9 mouse cellular contexts compared by ENCODE assay signal in the genomic region with DNA sequence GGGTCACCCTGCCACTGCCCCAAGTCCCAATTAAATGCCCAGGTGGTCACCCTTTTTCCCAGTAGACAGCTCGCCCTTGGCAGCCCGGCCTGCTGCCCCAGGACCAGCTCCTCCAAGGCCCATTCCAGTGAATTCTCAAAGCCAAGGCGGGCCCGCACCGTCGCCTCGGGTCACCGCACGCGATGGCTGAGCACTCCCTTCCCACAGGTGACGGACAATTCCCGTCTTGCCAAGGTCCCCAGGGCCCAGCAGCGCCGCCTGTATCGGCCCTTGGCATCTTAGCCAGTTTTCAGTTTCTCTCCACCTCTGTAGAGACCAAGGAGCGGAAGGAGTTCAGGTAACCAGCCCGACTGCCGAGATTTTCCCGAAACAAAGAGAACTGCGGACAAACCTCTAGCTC. TPM values are rescaled to one million over a fixed set of nuclear protein-coding genes. Genes with fewer than 3 reads are reported as not detected.
A peak's percentile ranks its signal among the peaks of the same experiment; 100 is the strongest.
DNase-seq lines count a peak whose midpoint lies in the region; ATAC-seq lines count a peak whose summit lies in the region.
"Had no signal": no experiment of that assay in that cellular context is flagged by ENCODE, and none has a peak within 500 bp of the region (broad histone marks: within the 10 kb centered on the region; RNA-seq: fewer than 3 reads in every experiment).

No protein-coding gene starts in this region.

- H3K4me3 ChIP-seq in heart, embryonic 14.5 days (ENCODE audit: control insufficient read depth in 1 of 2, insufficient read depth in 1 of 2, low read depth in 1 of 2, low read length in 2 of 2): peak overlapping the region; percentile 35 to 47
- peak overlapping the region; percentile 38 for H3K4me3 ChIP-seq in hindbrain, embryonic 15.5 days
- H3K4me3 ChIP-seq in liver, embryonic 11.5 days (ENCODE audit: low read depth, low read length): peak overlapping the region; percentile 43
- peak overlapping the region; percentile 33 for H3K4me3 ChIP-seq in neural tube, embryonic 13.5 days

- H3K27me3 ChIP-seq in heart, embryonic 14.5 days (ENCODE audit: control insufficient read depth, insufficient read depth, low read length): peaks cover 37% of the 10 kb centered on the region
- peaks cover 48% of the 10 kb centered on the region for H3K27me3 ChIP-seq in hindbrain, embryonic 15.5 days
- H3K27me3 ChIP-seq in liver, embryonic 11.5 days (replicated peaks; ENCODE audit: control insufficient read depth, insufficient read depth, low read length): peaks cover 36% of the 10 kb centered on the region
- H3K27me3 ChIP-seq in neural tube, embryonic 13.5 days: peaks cover 60% of the 10 kb centered on the region
- H3K27me3 ChIP-seq: CH12.LX had no signal

- no peak for DNase-seq in heart, postnatal 25 days (ENCODE audit: low spot score)
- DNase-seq in liver, embryonic 11.5 days (ENCODE audit: low spot score): peak; percentile 32
- DNase-seq in adrenal gland, postnatal 10 days: no peak
- DNase-seq in left cerebral cortex, adult 9 months (ENCODE audit: low spot score in 2 of 2): no peak

- no peak for ATAC-seq in heart, embryonic 14.5 days (ENCODE audit: insufficient number of reproducible peaks, insufficient read depth, low FRiP score, low read depth)
- ATAC-seq in hindbrain, embryonic 15.5 days (ENCODE audit: low FRiP score, low read depth): no peak
- no peak for ATAC-seq in liver, embryonic 11.5 days (replicated peaks; ENCODE audit: low FRiP score)
- no peak for ATAC-seq in neural tube, embryonic 13.5 days (ENCODE audit: low read depth)
- ATAC-seq in megakaryocyte-erythroid progenitor cell, adult 5-6 weeks (replicated peaks; ENCODE audit: low FRiP score, low TSS enrichment, poor library complexity, severe bottlenecking): no peak

- H3K4me2 ChIP-seq in heart, embryonic 14.5 days (ENCODE audit: low read length): peak overlapping the region; percentile 91
- H3K4me2 ChIP-seq in hindbrain, embryonic 15.5 days: peak overlapping the region; percentile 72
- peak overlapping the region; percentile 62 for H3K4me2 ChIP-seq in liver, embryonic 11.5 days
- peak overlapping the region; percentile 59 for H3K4me2 ChIP-seq in neural tube, embryonic 13.5 days

- intact Hi-C loops in heart, postnatal 25 days (cut with DNase I): no loop called here

- no peaks in the 10 kb centered on the region for H3K9me3 ChIP-seq in heart, embryonic 14.5 days (ENCODE audit: control insufficient read depth, low read length)
- H3K9me3 ChIP-seq in hindbrain, embryonic 15.5 days: no peaks in the 10 kb centered on the region
- no peaks in the 10 kb centered on the region for H3K9me3 ChIP-seq in liver, embryonic 11.5 days (ENCODE audit: control insufficient read depth, low read length)
- no peaks in the 10 kb centered on the region for H3K9me3 ChIP-seq in neural tube, embryonic 13.5 days

- H3K4me1 ChIP-seq in heart, embryonic 14.5 days (ENCODE audit: control insufficient read depth in 2 of 2, insufficient read depth in 2 of 2, low read length in 2 of 2): peaks cover 4 to 8% of the 10 kb centered on the region in 2 experiments; a peak in 2 of 4 replicates
- peaks cover 12% of the 10 kb centered on the region for H3K4me1 ChIP-seq in hindbrain, embryonic 15.5 days (replicated peaks)
- H3K4me1 ChIP-seq in liver, embryonic 11.5 days (replicated peaks; ENCODE audit: control insufficient read depth, insufficient read depth, low read length): no peaks in the 10 kb centered on the region; the same call in 1 of the 2 replicates
- H3K4me1 ChIP-seq in neural tube, embryonic 13.5 days (replicated peaks): peaks cover 14% of the 10 kb centered on the region

- H3K36me3 ChIP-seq in heart, embryonic 14.5 days (ENCODE audit: control insufficient read depth, insufficient read depth, low read length): no peaks in the 10 kb centered on the region
- no peaks in the 10 kb centered on the region for H3K36me3 ChIP-seq in hindbrain, embryonic 15.5 days
- H3K36me3 ChIP-seq in liver, embryonic 11.5 days (ENCODE audit: control insufficient read depth, insufficient read depth, low read length): no peaks in the 10 kb centered on the region
- H3K36me3 ChIP-seq in neural tube, embryonic 13.5 days: no peaks in the 10 kb centered on the region

- peak overlapping the region; percentile 53 for H3K9ac ChIP-seq in heart, embryonic 14.5 days (ENCODE audit: low read length)
- H3K9ac ChIP-seq in hindbrain, embryonic 15.5 days: peak overlapping the region; percentile 30; the same call in 1 of the 2 replicates
- no peak overlapping the region for H3K9ac ChIP-seq in liver, embryonic 11.5 days (ENCODE audit: low read depth, low read length)
- H3K9ac ChIP-seq in neural tube, embryonic 13.5 days: no peak overlapping the region

- 5% methylated on average over 20 of the region's 20 CpGs for WGBS in heart, embryonic 14.5 days
- 3% methylated on average over 20 of the region's 20 CpGs for WGBS in hindbrain, embryonic 15.5 days
- 8% methylated on average over 20 of the region's 20 CpGs for WGBS in liver, embryonic 11.5 days
- 4% methylated on average over 20 of the region's 20 CpGs for WGBS in neural tube, embryonic 13.5 days

- no peak overlapping the region for H3K27ac ChIP-seq in heart, embryonic 14.5 days (replicated peaks in 1 of 2; ENCODE audit: control insufficient read depth in 1 of 2, insufficient read depth in 1 of 2, low read depth in 2 of 2, low read length in 2 of 2)
- H3K27ac ChIP-seq in hindbrain, embryonic 15.5 days (replicated peaks): no peak overlapping the region
- H3K27ac ChIP-seq in liver, embryonic 11.5 days (ENCODE audit: low read depth, low read length): no peak overlapping the region
- H3K27ac ChIP-seq in neural tube, embryonic 13.5 days (replicated peaks): no peak overlapping the region

RNA-seq across cellular contexts. Expression of a gene that starts 0.7 kb away (rescaled TPM):
- 0.08 and 0.18 TPM in 2 replicates for polyA plus RNA-seq in heart, embryonic 14.5 days (2014; fragmentation: Nextera tagmentation; extraction: Ambion mirVana)
- not detected for total RNA-seq in heart, postnatal 25 days (2021)
- polyA plus RNA-seq in hindbrain, embryonic 15.5 days (2015; fragmentation: Nextera tagmentation; extraction: Ambion mirVana): 0.13 TPM in 1 of 2 replicates, not detected in the other
- polyA plus RNA-seq in liver, embryonic 11.5 days (2014; fragmentation: Nextera tagmentation; extraction: Ambion mirVana): 2.5 and 3.0 TPM in 2 replicates
- 0.66 TPM in 1 of 2 replicates, not detected in the other for polyA plus RNA-seq in neural tube, embryonic 13.5 days (2015; fragmentation: Nextera tagmentation; extraction: Ambion mirVana)
- total RNA-seq in adrenal gland, postnatal 10 days (2021): under 1 TPM; 0.12 to 0.90 TPM
- total RNA-seq in megakaryocyte-erythroid progenitor cell, adult 5-6 weeks (2014; fragmentation: Nextera tagmentation): not detected in 2 replicates
- not detected in 2 replicates for total RNA-seq in megakaryocyte-erythroid progenitor cell, adult 5-6 weeks (2017)
- total RNA-seq: CH12.LX had no signal

Comparison
In these comparisons a context has a peak if more than half of its experiments do, and no peak if none do; other contexts are left out.
1. H3K9ac ChIP-seq: peak in heart, embryonic 14.5 days (single experiment) and hindbrain, embryonic 15.5 days (single experiment); none in liver, embryonic 11.5 days (single experiment) and neural tube, embryonic 13.5 days (single experiment).
2. Peak in every context shown above with its lines, with median percentiles within 50 percentile points of each other: H3K4me2 ChIP-seq and H3K4me3 ChIP-seq.